Mouse (Mus musculus) liver, embryonic 13.5 days (tissue): ENCODE results near the gene Eml4. TPM values are rescaled to one million over a fixed set of nuclear protein-coding genes. Genes with fewer than 3 reads are reported as not detected.

ENCODE experiments used
- ATAC-seq: fragments of 200-750 bp; cut with Nextera tagmentation; 2 replicates; pipeline ENCODE4 v1.8.0; 2017; ENCODE audit warnings: low read depth, mild to moderate bottlenecking, moderate number of reproducible peaks, moderate library complexity
- DNase-seq: peaks from one replicate; pipeline ENCODE4 v3.0.0; 2022
- H3K27ac ChIP-seq: fragments of 300-500 bp; sonication (generic); 2 replicates; pipeline ENCODE4 v1.5.1; 2015; ENCODE audit warnings: moderate library complexity, mild to moderate bottlenecking, inconsistent platforms
- H3K27me3 ChIP-seq: fragments of 300-500 bp; sonication (generic); 2 replicates; pipeline ENCODE4 v1.6.1; 2015; ENCODE audit warnings: mild to moderate bottlenecking, inconsistent platforms
- H3K36me3 ChIP-seq: fragments of 300-500 bp; sonication (generic); 2 replicates; pipeline ENCODE4 v1.6.1; 2015; ENCODE audit warnings: mild to moderate bottlenecking, inconsistent platforms
- H3K4me1 ChIP-seq: fragments of 300-500 bp; sonication (generic); replicated peaks from 2 replicates; pipeline ENCODE4 v1.6.1; 2015; ENCODE audit warnings: inconsistent platforms
- H3K4me2 ChIP-seq: fragments of 300-500 bp; sonication (generic); 2 replicates; pipeline ENCODE4 v1.6.1; 2015; ENCODE audit warnings: inconsistent platforms, mild to moderate bottlenecking, moderate library complexity
- H3K4me3 ChIP-seq: fragments of 300-500 bp; sonication (generic); replicated peaks from 2 replicates; pipeline ENCODE4 v1.5.1; 2015; ENCODE audit warnings: mild to moderate bottlenecking, inconsistent platforms
- H3K9ac ChIP-seq: fragments of 300-500 bp; sonication (generic); 2 replicates; pipeline ENCODE4 v1.6.1; 2015; ENCODE audit warnings: mild to moderate bottlenecking, inconsistent platforms
- H3K9me3 ChIP-seq: fragments of 300-500 bp; sonication (generic); replicated peaks from 2 replicates; pipeline ENCODE4 v1.6.1; 2016; ENCODE audit warnings: inconsistent platforms
- WGBS: fragments of 180-500 bp; shearing (Covaris S2); methylation state at CpG from one replicate; pipeline ENCODE4 v1.1.7; 2015; ENCODE audit not compliant: insufficient replicate concordance; 5-methylcytosine and 5-hydroxymethylcytosine counted together
- polyA plus RNA-seq: library from polyadenylated mRNA; unstranded; fragments of >200 nt; fragmentation: Nextera tagmentation; extraction: Ambion mirVana; gene quantifications from 2 replicates; pipeline ENCODE4 v1.2.1, GENCODE M21; 2015

The Eml4 gene
- polyA plus RNA-seq, 1 experiment from 2014 or later, result 5.4 TPM

GRCm38 (mm10) chr17:83466697-83467251 is 116.0 kb downstream of the Eml4 start:
- DNase-seq (no peak), ATAC-seq (no peak)
- Histone ChIP-seq H3K36me3 (peaks cover 14% of the 10 kb centered on the region), H3K4me3 (no peak overlapping the region), H3K27me3 (no peaks in the 10 kb centered on the region), H3K4me1 (no peaks in the 10 kb centered on the region), H3K27ac (no peak overlapping the region), H3K9me3 (no peaks in the 10 kb centered on the region), H3K4me2 (no peak overlapping the region), H3K9ac (no peak overlapping the region)
- WGBS, result 79% methylated on average over 6 of the region's 6 CpGs

- Histone ChIP-seq H3K27me3 (no peaks in the 10 kb centered on the region), H3K9ac (no peak overlapping the region), H3K4me3 (no peak overlapping the region), H3K27ac (no peak overlapping the region), H3K9me3 (no peaks in the 10 kb centered on the region), H3K4me1 (no peaks in the 10 kb centered on the region), H3K36me3 (peaks cover 31% of the 10 kb centered on the region), H3K4me2 (no peak overlapping the region)
- ATAC-seq (no peak), DNase-seq (no peak)
- 81% methylated on average over 2 of the region's 2 CpGs for WGBS
These were observed 118.9 kb downstream of the Eml4 start for GRCm38 (mm10) chr17:83469586-83469985.

GRCm38 (mm10) chr17:83477089-83477488 is 126.4 kb downstream of the Eml4 start:
- H3K9ac ChIP-seq, result no peak overlapping the region
- DNase-seq (no peak), ATAC-seq (no peak)
- H3K4me2 ChIP-seq, result no peak overlapping the region
- no peaks in the 10 kb centered on the region for H3K4me1 ChIP-seq
- peaks cover 61% of the 10 kb centered on the region for H3K36me3 ChIP-seq
- H3K27ac ChIP-seq, result no peak overlapping the region
- H3K4me3 ChIP-seq, result no peak overlapping the region
- H3K9me3 ChIP-seq, result no peaks in the 10 kb centered on the region
- H3K27me3 ChIP-seq, result no peaks in the 10 kb centered on the region
- WGBS, result 86% methylated on average over 12 of the region's 12 CpGs

GRCm38 (mm10) chr17:83481551-83481950 is 130.8 kb downstream of the Eml4 start:
- DNase-seq (no peak), ATAC-seq (no peak)

GRCm38 (mm10) chr17:83482817-83483536 is 132.2 kb downstream of the Eml4 start:
- H3K36me3 ChIP-seq, result peaks cover 22% of the 10 kb centered on the region
- WGBS, result 69% methylated on average over 7 of the region's 7 CpGs
- no peaks in the 10 kb centered on the region for H3K4me1 ChIP-seq
- DNase-seq (no peak), ATAC-seq (no peak)
- H3K4me3 ChIP-seq, result no peak overlapping the region
- no peaks in the 10 kb centered on the region for H3K9me3 ChIP-seq
- no peak overlapping the region for H3K4me2 ChIP-seq
- no peaks in the 10 kb centered on the region for H3K27me3 ChIP-seq
- H3K9ac ChIP-seq, result no peak overlapping the region
- no peak overlapping the region for H3K27ac ChIP-seq

More at GRCm38 (mm10) chr17:83481551-83481950, 130.8 kb downstream of the Eml4 start:
- H3K9me3 ChIP-seq, result no peaks in the 10 kb centered on the region
- H3K4me2 ChIP-seq, result no peak overlapping the region
- H3K36me3 ChIP-seq, result peaks cover 35% of the 10 kb centered on the region
- no peak overlapping the region for H3K27ac ChIP-seq
- no peaks in the 10 kb centered on the region for H3K27me3 ChIP-seq
- 72% methylated on average over 7 of the region's 7 CpGs for WGBS
- H3K4me3 ChIP-seq, result no peak overlapping the region
- H3K9ac ChIP-seq, result no peak overlapping the region
- H3K4me1 ChIP-seq, result no peaks in the 10 kb centered on the region

GRCm38 (mm10) chr17:83483784-83484183 is 133.1 kb downstream of the Eml4 start:
- H3K27ac ChIP-seq, result no peak overlapping the region
- peaks cover 14% of the 10 kb centered on the region; the same call in 1 of the 2 replicates for H3K36me3 ChIP-seq
- 64% methylated on average over 2 of the region's 2 CpGs for WGBS
- H3K4me1 ChIP-seq, result no peaks in the 10 kb centered on the region
- H3K27me3 ChIP-seq, result no peaks in the 10 kb centered on the region
- DNase-seq (no peak), ATAC-seq (no peak)
- no peak overlapping the region for H3K9ac ChIP-seq
- H3K9me3 ChIP-seq, result no peaks in the 10 kb centered on the region
- no peak overlapping the region for H3K4me2 ChIP-seq
- H3K4me3 ChIP-seq, result no peak overlapping the region

GRCm38 (mm10) chr17:83487762-83488161 is 137.0 kb downstream of the Eml4 start:
- H3K9me3 ChIP-seq, result peaks cover 3% of the 10 kb centered on the region; the same call in 1 of the 2 replicates
- H3K4me2 ChIP-seq, result no peak overlapping the region
- H3K4me3 ChIP-seq, result no peak overlapping the region
- H3K9ac ChIP-seq, result no peak overlapping the region
- DNase-seq (no peak), ATAC-seq (no peak)
- H3K27ac ChIP-seq, result no peak overlapping the region
- no peaks in the 10 kb centered on the region for H3K36me3 ChIP-seq
- H3K4me1 ChIP-seq, result no peaks in the 10 kb centered on the region
- WGBS, result 62% methylated on average over 3 of the region's 3 CpGs
- no peaks in the 10 kb centered on the region for H3K27me3 ChIP-seq

- peaks cover 67% of the 10 kb centered on the region for H3K36me3 ChIP-seq
- no peak for ATAC-seq
- WGBS, result 89% methylated on average over 5 of the region's 5 CpGs
- no peaks in the 10 kb centered on the region for H3K27me3 ChIP-seq
- no peaks in the 10 kb centered on the region for H3K4me1 ChIP-seq
- H3K9ac ChIP-seq, result no peak overlapping the region
- no peak for DNase-seq
- H3K27ac ChIP-seq, result no peak overlapping the region
- H3K9me3 ChIP-seq, result 0 out of 2 replicates have a peak, but pooled peaks cover 7% of the 10 kb centered on the region
- no peak overlapping the region for H3K4me3 ChIP-seq
- no peak overlapping the region for H3K4me2 ChIP-seq
These were observed 148.2 kb downstream of the Eml4 start for GRCm38 (mm10) chr17:83498889-83499288.

- Histone ChIP-seq H3K4me1 (no peaks in the 10 kb centered on the region), H3K36me3 (peaks cover 73% of the 10 kb centered on the region), H3K4me3 (no peak overlapping the region), H3K9ac (no peak overlapping the region), H3K27me3 (no peaks in the 10 kb centered on the region), H3K4me2 (no peak overlapping the region), H3K27ac (no peak overlapping the region), H3K9me3 (0 out of 2 replicates have a peak, but pooled peaks cover 7% of the 10 kb centered on the region)
- DNase-seq, result no peak
- WGBS, result 84% methylated on average over 4 of the region's 4 CpGs
- ATAC-seq, result no peak
These were observed 149.0 kb downstream of the Eml4 start for GRCm38 (mm10) chr17:83499692-83500091.

GRCm38 (mm10) chr17:83503693-83504092 is 153.0 kb downstream of the Eml4 start:
- H3K27me3 ChIP-seq, result no peaks in the 10 kb centered on the region
- no peak for DNase-seq
- no peaks in the 10 kb centered on the region for H3K9me3 ChIP-seq
- H3K9ac ChIP-seq, result no peak overlapping the region
- H3K4me1 ChIP-seq, result peaks cover 9% of the 10 kb centered on the region; the same call in 1 of the 2 replicates
- WGBS, result 66% methylated on average over 2 of the region's 2 CpGs
- ATAC-seq, result no peak
- H3K4me3 ChIP-seq, result no peak overlapping the region
- H3K27ac ChIP-seq, result no peak overlapping the region
- no peak overlapping the region for H3K4me2 ChIP-seq
- peaks cover 62% of the 10 kb centered on the region for H3K36me3 ChIP-seq

GRCm38 (mm10) chr17:83512130-83512529 is 161.4 kb downstream of the Eml4 start:
- Histone ChIP-seq H3K9ac (peak overlapping the region; percentile 89; the same call in 1 of the 2 replicates), H3K9me3 (no peaks in the 10 kb centered on the region), H3K27ac (no peak overlapping the region), H3K36me3 (peaks cover 15% of the 10 kb centered on the region; the same call in 1 of the 2 replicates), H3K4me1 (peaks cover 47% of the 10 kb centered on the region), H3K4me3 (peak overlapping the region; percentile 94; the same call in 1 of the 2 replicates), H3K4me2 (peak overlapping the region; percentile 82), H3K27me3 (no peaks in the 10 kb centered on the region)
- WGBS, result 81% methylated on average over 3 of the region's 3 CpGs
- no peak for ATAC-seq
- DNase-seq, result no peak
